8 mouse cellular contexts compared by ENCODE assay signal in genomic region chr3:146328749-146329148, GRCm38 (mm10).
DNase-seq lines count a peak whose midpoint lies in the region; ATAC-seq and TF ChIP-seq lines count a peak whose summit lies in the region.

No protein-coding gene starts in this region.

- H3K36me3 ChIP-seq in CH12.LX (replicated peaks in 1 of 2; ENCODE audit: control insufficient read depth in 1 of 2, insufficient read depth in 1 of 2, low read length in 1 of 2): no peaks in the 10 kb centered on the region
- no peaks in the 10 kb centered on the region for H3K36me3 ChIP-seq in hindbrain, embryonic 14.5 days (replicated peaks; ENCODE audit: control insufficient read depth, insufficient read depth)
- no peaks in the 10 kb centered on the region for H3K36me3 ChIP-seq in limb, embryonic 15.5 days
- no peaks in the 10 kb centered on the region for H3K36me3 ChIP-seq in midbrain, embryonic 16.5 days (ENCODE audit: control insufficient read depth, insufficient read depth, low read length)

- DNase-seq in CH12.LX (ENCODE audit: extremely low read depth): peak; percentile 89
- DNase-seq in c-Kit-positive CD71-positive TER-119-negative erythroid progenitor cells, embryonic 14.5 days (ENCODE audit: low read depth): peak; percentile 51
- DNase-seq in hindbrain, embryonic 14.5 days (ENCODE audit: low spot score): no peak
- no peak for DNase-seq in layer of hippocampus, adult 9-11 months
- no peak for DNase-seq in cerebellum, postnatal 36 days
- no peak for DNase-seq in cerebellum, adult 2 months

- H3K79me2 ChIP-seq in CH12.LX (replicated peaks; ENCODE audit: control insufficient read depth, extremely low read depth, insufficient read depth, poor library complexity, severe bottlenecking): no peaks in the 10 kb centered on the region

- H3K4me2 ChIP-seq in CH12.LX (ENCODE audit: insufficient read depth, low read depth, poor library complexity, severe bottlenecking): peak overlapping the region; percentile 85
- H3K4me2 ChIP-seq in hindbrain, embryonic 14.5 days (replicated peaks): peak overlapping the region; percentile 55
- H3K4me2 ChIP-seq in limb, embryonic 15.5 days: peak overlapping the region; percentile 74
- H3K4me2 ChIP-seq in midbrain, embryonic 16.5 days (ENCODE audit: low read length): peak overlapping the region; percentile 54; the same call in 1 of the 2 replicates

- peaks cover 12% of the 10 kb centered on the region for H3K27me3 ChIP-seq in CH12.LX (replicated peaks)
- no peaks in the 10 kb centered on the region for H3K27me3 ChIP-seq in hindbrain, embryonic 14.5 days (ENCODE audit: control insufficient read depth, insufficient read depth, low read length)
- peaks cover 4% of the 10 kb centered on the region for H3K27me3 ChIP-seq in limb, embryonic 15.5 days
- H3K27me3 ChIP-seq in midbrain, embryonic 16.5 days (ENCODE audit: control insufficient read depth, insufficient read depth, low read depth, low read length): no peaks in the 10 kb centered on the region; the same call in 1 of the 2 replicates
- no peaks in the 10 kb centered on the region for H3K27me3 ChIP-seq in cerebellum, adult 2 months (ENCODE audit: control insufficient read depth, insufficient read depth, low read length)

- TF ChIP-seq POLR2A in CH12.LX (IDR thresholded peaks at IDR 0.05; ENCODE audit: low read depth, low read length): peak; percentile 85
- TF ChIP-seq POLR2A in cerebellum, adult 2 months (IDR thresholded peaks at IDR 0.05; ENCODE audit: borderline replicate concordance, insufficient read depth, low read length): no peak

- 20% methylated on average over 13 of the region's 13 CpGs for WGBS in hindbrain, embryonic 14.5 days
- 11% methylated on average over 13 of the region's 13 CpGs for WGBS in limb, embryonic 15.5 days
- WGBS in midbrain, embryonic 16.5 days: 21% methylated on average over 13 of the region's 13 CpGs
- 27% methylated on average over 13 of the region's 13 CpGs for WGBS in cerebellum, adult 2 months

- peaks cover 15 to 36% of the 10 kb centered on the region in 2 experiments for H3K4me1 ChIP-seq in CH12.LX (ENCODE audit: control insufficient read depth in 1 of 2, insufficient read depth in 2 of 2)
- peaks cover 17% of the 10 kb centered on the region for H3K4me1 ChIP-seq in hindbrain, embryonic 14.5 days (replicated peaks; ENCODE audit: control insufficient read depth, insufficient read depth, low read length)
- H3K4me1 ChIP-seq in limb, embryonic 15.5 days: peaks cover 15% of the 10 kb centered on the region
- H3K4me1 ChIP-seq in midbrain, embryonic 16.5 days (ENCODE audit: control insufficient read depth, insufficient read depth, low read length): peaks cover 13% of the 10 kb centered on the region
- peaks cover under 1% of the 10 kb centered on the region; the same call in 1 of the 2 replicates for H3K4me1 ChIP-seq in cerebellum, adult 2 months (ENCODE audit: control insufficient read depth, insufficient read depth, low read length)

- H3K9me3 ChIP-seq in CH12.LX (replicated peaks; ENCODE audit: low read length): no peaks in the 10 kb centered on the region
- H3K9me3 ChIP-seq in hindbrain, embryonic 14.5 days (ENCODE audit: control insufficient read depth, low read length): no peaks in the 10 kb centered on the region
- no peaks in the 10 kb centered on the region for H3K9me3 ChIP-seq in limb, embryonic 15.5 days
- H3K9me3 ChIP-seq in midbrain, embryonic 16.5 days (replicated peaks; ENCODE audit: control insufficient read depth, low read length, poor library complexity, severe bottlenecking): no peaks in the 10 kb centered on the region

- peak overlapping the region; percentile 74 for H3K9ac ChIP-seq in CH12.LX (ENCODE audit: insufficient read depth, low read depth)
- no peak overlapping the region for H3K9ac ChIP-seq in hindbrain, embryonic 14.5 days
- H3K9ac ChIP-seq in limb, embryonic 15.5 days: 0 out of 2 replicates have a peak overlapping the region, but pooled peaks have one; percentile 14
- H3K9ac ChIP-seq in midbrain, embryonic 16.5 days (ENCODE audit: low read depth, low read length): no peak overlapping the region

- TF ChIP-seq RAD21 in CH12.LX (IDR thresholded peaks at IDR 0.05; ENCODE audit: low read depth, low read length): no peak

- no peak for TF ChIP-seq CTCF in CH12.LX (conservative IDR thresholded peaks at IDR 0.05 in 1 of 2, IDR thresholded peaks at IDR 0.05 in 1 of 2; ENCODE audit: low read depth in 2 of 2, low read length in 2 of 2)
- no peak for TF ChIP-seq CTCF in cerebellum, adult 2 months (IDR thresholded peaks at IDR 0.05; ENCODE audit: borderline replicate concordance, insufficient read depth, low read depth, low read length)

- H3K4me3 ChIP-seq in CH12.LX (replicated peaks in 1 of 3; ENCODE audit: low read depth in 2 of 3, low read length in 2 of 3, poor library complexity in 1 of 3): peak overlapping the region in 2 of 3 experiments; percentile 47 to 59
- H3K4me3 ChIP-seq in hindbrain, embryonic 14.5 days (replicated peaks; ENCODE audit: low read length): no peak overlapping the region
- peak overlapping the region; percentile 36 for H3K4me3 ChIP-seq in limb, embryonic 15.5 days
- no peak overlapping the region for H3K4me3 ChIP-seq in midbrain, embryonic 16.5 days (ENCODE audit: low read depth, low read length)
- H3K4me3 ChIP-seq in cerebellum, adult 2 months (replicated peaks; ENCODE audit: insufficient read depth, low read depth, low read length): no peak overlapping the region

- no peak overlapping the region for H3K27ac ChIP-seq in CH12.LX (ENCODE audit: insufficient read depth, low read depth)
- H3K27ac ChIP-seq in hindbrain, embryonic 14.5 days: no peak overlapping the region
- no peak overlapping the region for H3K27ac ChIP-seq in limb, embryonic 15.5 days
- no peak overlapping the region for H3K27ac ChIP-seq in midbrain, embryonic 16.5 days (ENCODE audit: low read length)
- no peak overlapping the region for H3K27ac ChIP-seq in cerebellum, adult 2 months (ENCODE audit: insufficient read depth, low read length)

- in situ Hi-C loops in CH12.LX (cut with MboI; ENCODE audit: low pct_ligation_motif_present, low pct_unique_long_range_greater_than_20kb, low sequenced_read_pairs): loop anchor here (10.0 kb wide), 1 partner anchor 466 kb away; no protein-coding TSS in a partner anchor

- dilution Hi-C loops in CH12.LX (cut with MboI; ENCODE audit: extremely low pct_ligation_motif_present, extremely low pct_unique_long_range_greater_than_20kb, low sequenced_read_pairs): no loop called here

- no peak for TF ChIP-seq EP300 in CH12.LX (IDR thresholded peaks at IDR 0.05; ENCODE audit: low read length)

- ATAC-seq in hindbrain, embryonic 14.5 days (ENCODE audit: low FRiP score): no peak
- no peak for ATAC-seq in limb, embryonic 15.5 days (ENCODE audit: insufficient number of reproducible peaks, low FRiP score, low TSS enrichment, low read depth)
- no peak for ATAC-seq in midbrain, embryonic 16.5 days

TF ChIP-seq in CH12.LX, 34 proteins besides CTCF, POLR2A, EP300 and RAD21:
- peak; percentile 53; the same call in 1 of the 2 replicates for TF ChIP-seq TBP (conservative IDR thresholded peaks at IDR 0.05; ENCODE audit: low read depth, low read length)
- peak; percentile 71 for TF ChIP-seq NELFE (IDR thresholded peaks at IDR 0.05; ENCODE audit: low read depth, low read length)
- TF ChIP-seq ELF1 (IDR thresholded peaks at IDR 0.05; ENCODE audit: low read depth, low read length): peak; percentile 82
- 0 out of 2 replicates have a peak, but pooled peaks have one; percentile 1 for TF ChIP-seq IRF4 (IDR thresholded peaks at IDR 0.05; ENCODE audit: low read depth, low read length)
- TF ChIP-seq POLR2AphosphoS2 (IDR thresholded peaks at IDR 0.05; ENCODE audit: low read depth, low read length): no peak
- TF ChIP-seq TCF12 (IDR thresholded peaks at IDR 0.05; ENCODE audit: low read depth, low read length): peak; percentile 69; the same call in 1 of the 2 replicates
- no peak for TF ChIP-seq MEF2A (IDR thresholded peaks at IDR 0.05; ENCODE audit: borderline replicate concordance, low read depth, low read length)

Comparison
In these comparisons a context has a peak if more than half of its experiments do, and no peak if none do; other contexts are left out.
1. DNase-seq: peak in CH12.LX (single experiment) and c-Kit-positive CD71-positive TER-119-negative erythroid progenitor cells, embryonic 14.5 days (single experiment); none in hindbrain, embryonic 14.5 days (single experiment), layer of hippocampus, adult 9-11 months (single experiment), cerebellum, postnatal 36 days (0 of 2) and cerebellum, adult 2 months (0 of 2).
2. H3K4me3 ChIP-seq: peak in CH12.LX (2 of 3) and limb, embryonic 15.5 days (single experiment); none in hindbrain, embryonic 14.5 days (single experiment), midbrain, embryonic 16.5 days (single experiment) and cerebellum, adult 2 months (single experiment).
3. H3K9ac ChIP-seq: peak in CH12.LX (single experiment) and limb, embryonic 15.5 days (single experiment); none in hindbrain, embryonic 14.5 days (single experiment) and midbrain, embryonic 16.5 days (single experiment).
4. Peak in every context shown above with its lines, with median percentiles within 50 percentile points of each other: H3K4me2 ChIP-seq.